Mouse (Mus musculus) hindbrain, embryonic 10.5 days (tissue): ENCODE measurements around the gene Pof1b. TPM values are rescaled to one million over a fixed set of nuclear protein-coding genes. Genes with fewer than 3 reads are reported as not detected.
A peak's percentile ranks its signal among the peaks of the same experiment; 100 is the strongest.

Experiments
- DNase-seq: peaks from one replicate; pipeline ENCODE4 v3.0.0-alpha.2; 2017; ENCODE audit warnings: low spot score
- H3K27ac ChIP-seq: fragments of 300-500 bp; sonication (generic); 2 replicates; pipeline ENCODE4 v1.5.1; 2016; ENCODE audit warnings: mild to moderate bottlenecking, moderate library complexity
- H3K27me3 ChIP-seq: fragments of 300-500 bp; sonication (generic); 2 replicates; pipeline ENCODE4 v1.6.1; 2016; ENCODE audit warnings: mild to moderate bottlenecking; ENCODE audit not compliant: poor library complexity, insufficient read depth, severe bottlenecking
- H3K36me3 ChIP-seq: fragments of 300-500 bp; sonication (generic); 2 replicates; pipeline ENCODE4 v1.6.1; 2016; ENCODE audit warnings: mild to moderate bottlenecking, moderate library complexity
- H3K4me1 ChIP-seq: fragments of 300-500 bp; sonication (generic); replicated peaks from 2 replicates; pipeline ENCODE4 v1.6.1; 2016; ENCODE audit warnings: mild to moderate bottlenecking
- H3K4me3 ChIP-seq: fragments of 300-500 bp; sonication (generic); 2 replicates; pipeline ENCODE4 v1.5.1; 2016; ENCODE audit warnings: mild to moderate bottlenecking, moderate library complexity
- H3K9me3 ChIP-seq: fragments of 300-500 bp; sonication (generic); 2 replicates; pipeline ENCODE4 v1.6.1; 2016; ENCODE audit warnings: mild to moderate bottlenecking, moderate library complexity
- WGBS: fragments of 180-500 bp; shearing (Covaris S2); methylation state at CpG from one replicate; pipeline ENCODE4 v1.1.7; 2016; 5-methylcytosine and 5-hydroxymethylcytosine counted together
- polyA plus RNA-seq: library from polyadenylated mRNA; unstranded; fragments of >200 nt; fragmentation: Nextera tagmentation; extraction: Ambion mirVana; gene quantifications from 2 replicates; pipeline ENCODE4 v1.2.1, GENCODE M21; 2016

The Pof1b gene
- 0.04 and 0.26 TPM in 2 replicates for polyA plus RNA-seq

DNA sequence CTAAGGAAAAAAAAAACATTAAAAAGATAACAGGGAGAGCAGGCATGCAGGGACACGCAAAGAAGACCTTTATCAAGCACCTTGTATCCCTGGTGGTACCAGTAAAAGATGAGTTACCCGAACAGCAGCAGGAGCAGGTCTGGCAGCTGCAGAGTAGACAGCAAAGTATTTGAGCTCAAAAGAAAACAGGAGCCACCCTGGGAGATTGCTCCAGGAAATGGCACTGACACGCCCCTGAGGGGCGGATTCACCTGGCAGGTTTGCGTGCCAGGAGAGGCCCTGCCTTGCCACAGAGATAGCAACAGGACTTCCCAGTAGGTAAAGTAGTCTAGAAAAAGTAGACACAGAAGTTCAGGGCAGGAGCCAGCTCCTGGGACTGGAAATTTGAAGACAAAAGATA is at the start of gene Pof1b:
Gene Pof1b, minus strand, starts transcription at position 144 of the 400 bp plus-strand sequence.
- H3K27me3 ChIP-seq, result no peaks in the 10 kb centered on the region
- H3K4me1 ChIP-seq, result no peaks in the 10 kb centered on the region
- H3K27ac ChIP-seq, result no peak within 1 kb of the TSS
- no peak for DNase-seq
- 78% methylated on average over 5 of the region's 5 CpGs for WGBS
- H3K9me3 ChIP-seq, result no peaks in the 10 kb centered on the region
- no peaks in the 10 kb centered on the region for H3K36me3 ChIP-seq
- H3K4me3 ChIP-seq, result no peak within 1 kb of the TSS

DNA sequence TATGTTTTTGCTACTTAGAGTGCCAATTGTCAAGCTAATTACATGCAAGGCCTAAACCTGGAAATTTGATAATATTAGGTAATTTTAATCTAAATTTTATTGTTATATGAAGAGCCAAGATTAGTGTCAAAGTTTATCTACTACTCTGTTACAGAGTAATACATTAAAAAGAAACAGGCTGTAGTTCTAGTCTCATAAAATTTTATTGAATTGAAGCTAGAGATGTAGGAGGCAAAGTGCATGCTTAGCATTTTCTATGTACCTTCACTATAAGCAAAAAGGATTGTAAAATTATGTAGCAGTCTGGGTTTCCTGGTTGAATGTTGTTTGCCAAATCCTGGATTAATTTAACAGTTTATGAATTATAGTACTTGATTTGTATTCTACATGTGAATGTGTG is 18.1 kb upstream of the Pof1b start:
- H3K9me3 ChIP-seq, result no peaks in the 10 kb centered on the region
- no peaks in the 10 kb centered on the region for H3K27me3 ChIP-seq
- H3K27ac ChIP-seq, result no peak overlapping the region
- no peak for DNase-seq
- no peak overlapping the region for H3K4me3 ChIP-seq
- H3K36me3 ChIP-seq, result no peaks in the 10 kb centered on the region
- no peaks in the 10 kb centered on the region for H3K4me1 ChIP-seq

DNA sequence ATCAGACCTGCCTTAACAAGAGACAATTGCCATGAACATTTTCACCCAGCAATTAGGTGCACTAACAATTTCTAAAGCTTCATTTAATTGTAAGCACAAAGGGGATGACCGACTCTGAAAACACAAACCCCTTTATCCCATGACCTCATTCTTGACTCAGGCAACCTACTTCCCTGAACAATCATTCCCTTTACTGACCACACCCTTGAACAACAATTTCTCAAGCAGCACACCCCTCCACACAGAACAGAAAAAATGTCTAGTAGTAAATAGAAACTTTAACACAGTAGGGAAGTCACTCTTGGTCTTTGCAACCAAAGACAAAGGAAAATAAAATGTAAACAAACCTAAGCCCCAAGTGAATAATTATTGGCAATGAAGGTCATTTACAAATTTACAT is 4.1 kb downstream of the Pof1b start:
- no peak for DNase-seq
- no peaks in the 10 kb centered on the region for H3K9me3 ChIP-seq
- no peaks in the 10 kb centered on the region for H3K4me1 ChIP-seq
- 50% methylated on average over 1 of the region's 1 CpGs for WGBS
- H3K27me3 ChIP-seq, result no peaks in the 10 kb centered on the region
- no peaks in the 10 kb centered on the region for H3K36me3 ChIP-seq
- H3K27ac ChIP-seq, result no peak overlapping the region
- no peak overlapping the region for H3K4me3 ChIP-seq

- WGBS, result 75% methylated on average over 5 of the region's 5 CpGs
- Histone ChIP-seq H3K36me3 (no peaks in the 10 kb centered on the region), H3K27ac (no peak overlapping the region), H3K4me3 (no peak overlapping the region), H3K4me1 (no peaks in the 10 kb centered on the region), H3K9me3 (no peaks in the 10 kb centered on the region), H3K27me3 (no peaks in the 10 kb centered on the region)
- no peak for DNase-seq
These were observed 17.8 kb downstream of the Pof1b start for GRCm38 (mm10) chrX:112680605-112681004.

DNA sequence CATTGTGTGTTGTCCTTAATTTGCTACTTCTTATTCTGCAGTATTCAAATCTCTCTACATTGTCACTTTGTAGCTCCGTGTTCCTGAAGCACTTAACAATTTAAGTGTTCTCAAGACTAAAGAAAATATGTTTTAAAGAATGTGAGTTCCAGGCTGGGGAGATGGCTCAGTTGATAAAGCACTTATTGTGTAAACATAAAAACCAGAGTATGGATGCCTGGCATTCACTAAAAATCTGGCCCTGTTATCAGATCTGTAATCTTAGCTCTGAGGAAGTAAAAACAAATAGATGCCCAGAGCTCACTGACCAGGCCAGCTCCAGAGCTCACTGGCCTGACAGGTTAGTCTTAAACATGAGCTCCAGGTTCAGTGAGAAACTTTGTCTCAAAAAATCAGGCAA is 22.9 kb downstream of the Pof1b start:
- no peaks in the 10 kb centered on the region for H3K27me3 ChIP-seq
- no peaks in the 10 kb centered on the region for H3K4me1 ChIP-seq
- 65% methylated on average over 1 of the region's 1 CpGs for WGBS
- no peak for DNase-seq
- no peaks in the 10 kb centered on the region for H3K36me3 ChIP-seq
- H3K4me3 ChIP-seq, result no peak overlapping the region
- H3K27ac ChIP-seq, result no peak overlapping the region
- H3K9me3 ChIP-seq, result no peaks in the 10 kb centered on the region

DNA sequence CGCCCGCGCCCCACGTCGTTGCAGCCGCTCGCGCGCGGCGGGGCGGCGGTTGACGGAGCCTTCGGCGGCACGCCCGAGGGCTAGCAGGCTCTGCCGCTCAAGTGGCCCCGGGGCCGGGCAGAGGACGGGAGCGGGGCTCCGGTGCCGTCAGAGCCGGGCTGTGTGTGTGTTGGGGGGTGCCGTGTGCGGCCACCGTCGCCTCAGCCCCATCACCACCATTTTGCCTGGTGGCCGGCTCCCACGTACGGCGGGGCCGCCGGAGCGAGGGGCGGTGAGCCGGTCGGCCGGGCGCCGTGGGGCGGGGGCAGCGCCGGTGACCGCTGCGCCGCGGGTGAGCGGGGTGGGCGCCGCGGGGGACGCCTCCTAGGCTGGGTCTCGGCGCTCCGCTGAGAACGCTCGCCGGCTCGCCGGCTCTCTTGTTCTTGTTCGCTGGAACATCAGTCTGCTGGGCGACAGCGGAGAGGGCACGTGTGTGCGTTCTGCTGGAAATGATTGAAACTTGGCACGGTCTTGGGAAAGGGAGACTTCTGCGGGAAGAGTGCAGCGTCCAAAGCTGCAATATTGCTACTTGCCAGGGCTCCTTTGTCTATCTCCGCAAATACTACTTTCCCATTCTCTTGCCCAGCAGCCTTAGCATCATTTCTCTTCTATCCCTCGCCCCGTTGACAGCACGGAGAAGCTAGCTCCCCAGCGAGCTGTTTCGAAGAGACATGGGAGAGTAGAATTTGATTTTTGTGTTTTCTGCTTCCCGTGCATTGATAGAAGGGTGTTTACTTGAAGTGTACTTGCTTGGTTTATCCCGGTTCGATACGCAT is 96.9 kb downstream of the Pof1b start:
- Histone ChIP-seq H3K4me3 (peak overlapping the region; percentile 66), H3K36me3 (no peaks in the 10 kb centered on the region), H3K4me1 (no peaks in the 10 kb centered on the region), H3K27ac (peak overlapping the region; percentile 91), H3K27me3 (no peaks in the 10 kb centered on the region), H3K9me3 (no peaks in the 10 kb centered on the region)
- DNase-seq, result peak; percentile 49
- 17% methylated on average over 76 of the region's 81 CpGs for WGBS

GRCm38 (mm10) chrX:112600511-112601305 is 97.7 kb downstream of the Pof1b start, which contains the start of gene Zfp711:
TSS of gene Zfp711 (plus strand) at chrX:112600526.
- peak within 1 kb of the TSS; percentile 91 for H3K27ac ChIP-seq
- H3K4me1 ChIP-seq, result no peaks in the 10 kb centered on the region
- WGBS, result 10% methylated on average over 79 of the region's 79 CpGs
- peak; percentile 85 for DNase-seq
- no peaks in the 10 kb centered on the region for H3K27me3 ChIP-seq
- H3K36me3 ChIP-seq, result no peaks in the 10 kb centered on the region
- H3K4me3 ChIP-seq, result peak within 1 kb of the TSS; percentile 66
- no peaks in the 10 kb centered on the region for H3K9me3 ChIP-seq

Other genes with a start within 250 kb of the Pof1b start
- not detected in 2 replicates for gene 2010106E10Rik, start 203.4 kb downstream of the Pof1b start, polyA plus RNA-seq
- gene Zfp711, start 98.1 kb downstream of the Pof1b start, polyA plus RNA-seq, result 16.3 and 19.1 TPM in 2 replicates